Mouse (Mus musculus) limb, embryonic 12.5 days (tissue): ENCODE results near the gene Klf13. TPM values are rescaled to one million over a fixed set of nuclear protein-coding genes. Genes with fewer than 3 reads are reported as not detected.

Experiments
- ATAC-seq: fragments of 200-750 bp; cut with Nextera tagmentation; 2 replicates; pipeline ENCODE4 v1.8.0; 2017; ENCODE audit warnings: low read depth, moderate TSS enrichment; ENCODE audit not compliant: insufficient number of reproducible peaks, insufficient read depth, low FRiP score, low TSS enrichment
- H3K27ac ChIP-seq: fragments of 300-500 bp; sonication (generic); 2 replicates; pipeline ENCODE4 v1.5.1; 2016; ENCODE audit warnings: mild to moderate bottlenecking, moderate library complexity
- H3K27me3 ChIP-seq: fragments of 300-500 bp; sonication (generic); 2 replicates; pipeline ENCODE4 v1.6.1; 2016; ENCODE audit warnings: mild to moderate bottlenecking, moderate library complexity
- H3K36me3 ChIP-seq: fragments of 300-500 bp; sonication (generic); 2 replicates; pipeline ENCODE4 v1.6.1; 2016; ENCODE audit warnings: mild to moderate bottlenecking, moderate library complexity
- H3K4me1 ChIP-seq: fragments of 300-500 bp; sonication (generic); replicated peaks from 2 replicates; pipeline ENCODE4 v1.6.1; 2016
- H3K4me2 ChIP-seq: fragments of 300-500 bp; sonication (generic); 2 replicates; pipeline ENCODE4 v1.6.1; 2016; ENCODE audit warnings: mild to moderate bottlenecking, moderate library complexity
- H3K4me3 ChIP-seq: fragments of 300-500 bp; sonication (generic); replicated peaks from 2 replicates; pipeline ENCODE4 v1.5.1; 2016; ENCODE audit warnings: mild to moderate bottlenecking
- H3K9ac ChIP-seq: fragments of 300-500 bp; sonication (generic); replicated peaks from 2 replicates; pipeline ENCODE4 v1.6.1; 2016; ENCODE audit warnings: mild to moderate bottlenecking, moderate library complexity
- H3K9me3 ChIP-seq: fragments of 300-500 bp; sonication (generic); 2 replicates; pipeline ENCODE4 v1.6.1; 2016; ENCODE audit warnings: mild to moderate bottlenecking, moderate library complexity
- WGBS: fragments of 180-500 bp; shearing (Covaris S2); methylation state at CpG from one replicate; pipeline ENCODE4 v1.1.7; 2016; 5-methylcytosine and 5-hydroxymethylcytosine counted together
- polyA plus RNA-seq: library from polyadenylated mRNA; unstranded; fragments of >200 nt; fragmentation: Nextera tagmentation; extraction: Ambion mirVana; gene quantifications from 2 replicates; pipeline ENCODE4 v1.2.1, GENCODE M21; 2016

The Klf13 gene
- polyA plus RNA-seq, 1 experiment from 2014 or later: 17.0 TPM

GRCm38 (mm10) chr7:63943946-63944345 is 5.2 kb upstream of the Klf13 start:
- WGBS: 74% methylated on average over 2 of the region's 2 CpGs
- H3K9ac ChIP-seq: no peak overlapping the region
- no peaks in the 10 kb centered on the region; the same call in 1 of the 2 replicates for H3K27me3 ChIP-seq
- no peak overlapping the region for H3K4me3 ChIP-seq
- H3K4me2 ChIP-seq: no peak overlapping the region
- no peak for ATAC-seq
- no peaks in the 10 kb centered on the region for H3K36me3 ChIP-seq
- H3K9me3 ChIP-seq: no peaks in the 10 kb centered on the region
- no peak overlapping the region for H3K27ac ChIP-seq
- peaks cover 5% of the 10 kb centered on the region for H3K4me1 ChIP-seq

DNA sequence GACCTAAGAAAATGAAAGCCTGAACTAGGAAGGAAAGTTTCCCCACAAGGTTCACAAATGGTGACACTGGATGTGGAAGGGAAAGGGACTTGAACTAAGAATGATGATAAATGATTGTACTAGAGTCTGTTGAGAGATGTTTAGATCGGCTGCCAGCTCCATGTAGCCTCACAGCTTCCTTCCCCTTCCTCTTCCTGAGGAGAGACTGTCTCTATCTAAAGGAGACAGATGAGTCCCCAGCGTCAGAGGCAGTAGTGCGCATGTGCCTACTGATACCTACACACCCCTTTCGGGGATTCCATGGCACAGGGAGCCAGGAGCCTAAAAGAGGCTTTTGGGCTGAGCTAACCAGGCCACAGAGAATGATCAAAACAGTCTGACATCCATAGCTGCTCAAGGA is 2.8 kb upstream of the Klf13 start:
- Histone ChIP-seq H3K27ac (no peak overlapping the region), H3K9ac (no peak overlapping the region), H3K4me3 (no peak overlapping the region), H3K4me2 (no peak overlapping the region), H3K27me3 (no peaks in the 10 kb centered on the region; the same call in 1 of the 2 replicates), H3K4me1 (peaks cover 5% of the 10 kb centered on the region), H3K36me3 (no peaks in the 10 kb centered on the region), H3K9me3 (no peaks in the 10 kb centered on the region)
- ATAC-seq: no peak
- 87% methylated on average over 4 of the region's 4 CpGs for WGBS

DNA sequence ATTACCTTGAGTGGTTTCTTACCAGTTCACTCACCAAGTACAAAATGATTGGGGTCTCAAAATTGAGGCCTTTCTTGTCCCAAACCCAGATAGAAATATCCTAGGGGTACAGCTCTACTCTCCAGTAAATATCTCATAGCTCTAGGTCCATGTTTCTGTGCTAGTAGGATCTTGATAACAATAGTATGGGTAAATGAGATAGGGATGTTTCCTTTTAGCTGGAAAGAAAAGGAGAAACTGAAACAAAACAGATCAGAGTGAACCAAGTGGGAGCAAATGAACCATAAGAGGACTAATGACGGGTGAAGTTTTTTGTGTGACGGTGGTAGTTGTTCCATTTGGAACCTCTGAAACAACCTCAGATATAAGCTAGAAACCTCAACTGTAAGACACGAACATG is 2.3 kb upstream of the Klf13 start:
- no peak overlapping the region for H3K4me3 ChIP-seq
- ATAC-seq: no peak
- H3K9ac ChIP-seq: no peak overlapping the region
- H3K36me3 ChIP-seq: no peaks in the 10 kb centered on the region
- no peaks in the 10 kb centered on the region for H3K9me3 ChIP-seq
- WGBS: 83% methylated on average over 3 of the region's 3 CpGs
- H3K4me2 ChIP-seq: no peak overlapping the region
- H3K27me3 ChIP-seq: no peaks in the 10 kb centered on the region; the same call in 1 of the 2 replicates
- H3K27ac ChIP-seq: no peak overlapping the region
- peaks cover 8% of the 10 kb centered on the region for H3K4me1 ChIP-seq

DNA sequence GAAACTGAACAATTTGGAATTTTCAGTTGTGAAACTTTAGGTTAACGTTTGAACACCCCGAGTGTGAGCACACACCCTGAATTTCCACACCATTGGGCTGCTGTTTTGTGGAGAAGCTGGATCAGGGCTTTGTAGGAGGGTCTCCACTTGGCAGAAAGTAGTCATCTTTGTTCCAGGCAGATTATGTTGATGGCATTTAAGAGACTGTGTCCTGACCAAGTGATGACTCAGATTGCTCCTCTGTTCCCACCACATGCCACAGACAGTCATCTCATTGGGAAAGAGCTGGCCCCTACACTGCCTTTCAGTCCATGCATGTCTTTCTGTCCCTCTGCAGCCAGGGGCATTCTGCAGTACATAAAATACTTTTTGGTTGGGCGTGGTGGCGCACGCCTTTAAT is 1.6 kb upstream of the Klf13 start:
- Histone ChIP-seq H3K27ac (no peak overlapping the region), H3K36me3 (no peaks in the 10 kb centered on the region), H3K9ac (no peak overlapping the region), H3K9me3 (no peaks in the 10 kb centered on the region), H3K27me3 (no peaks in the 10 kb centered on the region; the same call in 1 of the 2 replicates), H3K4me2 (no peak overlapping the region), H3K4me3 (no peak overlapping the region), H3K4me1 (peaks cover 16% of the 10 kb centered on the region)
- ATAC-seq: no peak
- WGBS: 91% methylated on average over 5 of the region's 5 CpGs

- 1% methylated on average over 39 of the region's 39 CpGs for WGBS
- Histone ChIP-seq H3K4me1 (peaks cover 24% of the 10 kb centered on the region), H3K4me3 (peak overlapping the region; percentile 81), H3K4me2 (peak overlapping the region; percentile 92), H3K36me3 (no peaks in the 10 kb centered on the region), H3K27me3 (no peaks in the 10 kb centered on the region; the same call in 1 of the 2 replicates), H3K9me3 (no peaks in the 10 kb centered on the region), H3K9ac (peak overlapping the region; percentile 79), H3K27ac (peak overlapping the region; percentile 94)
- ATAC-seq: peak; percentile 69
Measured at GRCm38 (mm10) chr7:63939397-63939951, 759 bp upstream of the Klf13 start.

DNA sequence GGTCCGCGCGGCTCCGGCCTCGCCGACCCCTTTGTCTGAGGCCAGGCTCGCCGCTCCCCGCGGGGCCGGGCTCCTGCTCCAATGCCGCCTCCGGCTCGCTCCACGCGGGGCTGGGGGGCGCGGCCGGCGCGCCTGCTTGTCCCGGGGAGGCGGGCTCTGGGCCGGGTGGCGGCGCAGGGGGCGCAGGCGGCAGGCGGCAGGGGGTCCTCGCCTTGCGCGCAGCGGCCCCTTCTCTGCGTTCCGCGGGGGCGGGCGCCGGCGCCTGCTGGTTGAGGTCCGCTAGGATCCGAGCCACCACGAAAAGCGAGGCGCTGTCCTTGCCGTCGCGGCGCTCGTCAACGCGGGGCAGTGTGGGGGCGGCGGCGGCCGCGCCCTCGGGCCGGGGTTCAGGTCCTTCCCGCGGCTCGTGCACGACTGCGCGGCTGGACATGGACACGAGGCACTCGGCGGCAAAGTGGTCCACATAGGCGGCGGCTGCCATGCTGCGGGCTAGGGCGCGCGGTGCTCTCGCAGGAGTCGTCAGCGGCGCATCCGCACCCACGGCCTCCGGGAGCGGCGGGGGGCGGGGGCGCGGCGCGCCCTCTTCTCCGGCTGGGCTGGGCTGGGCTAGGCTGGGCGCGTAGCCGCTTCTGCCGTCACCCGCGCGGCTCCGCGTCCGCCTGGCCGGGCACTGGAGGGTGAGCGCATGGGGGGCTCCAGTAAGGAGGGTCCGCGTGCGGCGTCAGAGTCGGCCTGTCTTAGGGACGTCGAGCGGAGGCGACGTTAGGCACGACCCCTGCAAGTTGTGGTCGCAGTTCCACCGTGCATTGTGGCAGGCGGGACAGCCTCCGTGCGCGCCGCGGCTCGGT is 425 bp downstream of the Klf13 start:
- Histone ChIP-seq H3K4me3 (peak overlapping the region; percentile 81), H3K4me1 (peaks cover 24% of the 10 kb centered on the region), H3K4me2 (peak overlapping the region; percentile 92), H3K9ac (peak overlapping the region; percentile 83), H3K27ac (peak overlapping the region; percentile 91), H3K36me3 (no peaks in the 10 kb centered on the region), H3K9me3 (no peaks in the 10 kb centered on the region), H3K27me3 (no peaks in the 10 kb centered on the region; the same call in 1 of the 2 replicates)
- under 1% methylated on average over 109 of the region's 121 CpGs for WGBS
- no peak; the same call in none of the 2 replicates for ATAC-seq

- peaks cover 24% of the 10 kb centered on the region for H3K4me1 ChIP-seq
Measured at GRCm38 (mm10) chr7:63937236-63938065, 1.3 kb downstream of the Klf13 start.

GRCm38 (mm10) chr7:63936986-63937235 is 1.8 kb downstream of the Klf13 start:
- no peak for ATAC-seq
- H3K27ac ChIP-seq: peak overlapping the region; percentile 91

More at GRCm38 (mm10) chr7:63937236-63938065, 1.3 kb downstream of the Klf13 start:
- Histone ChIP-seq H3K9ac (peak overlapping the region; percentile 83), H3K27me3 (no peaks in the 10 kb centered on the region; the same call in 1 of the 2 replicates), H3K4me3 (peak overlapping the region; percentile 81), H3K4me2 (peak overlapping the region; percentile 92), H3K9me3 (no peaks in the 10 kb centered on the region), H3K36me3 (no peaks in the 10 kb centered on the region), H3K27ac (peak overlapping the region; percentile 91)
- under 1% methylated on average over 88 of the region's 88 CpGs for WGBS
- peak; percentile 4; the same call in 1 of the 2 replicates for ATAC-seq

DNA sequence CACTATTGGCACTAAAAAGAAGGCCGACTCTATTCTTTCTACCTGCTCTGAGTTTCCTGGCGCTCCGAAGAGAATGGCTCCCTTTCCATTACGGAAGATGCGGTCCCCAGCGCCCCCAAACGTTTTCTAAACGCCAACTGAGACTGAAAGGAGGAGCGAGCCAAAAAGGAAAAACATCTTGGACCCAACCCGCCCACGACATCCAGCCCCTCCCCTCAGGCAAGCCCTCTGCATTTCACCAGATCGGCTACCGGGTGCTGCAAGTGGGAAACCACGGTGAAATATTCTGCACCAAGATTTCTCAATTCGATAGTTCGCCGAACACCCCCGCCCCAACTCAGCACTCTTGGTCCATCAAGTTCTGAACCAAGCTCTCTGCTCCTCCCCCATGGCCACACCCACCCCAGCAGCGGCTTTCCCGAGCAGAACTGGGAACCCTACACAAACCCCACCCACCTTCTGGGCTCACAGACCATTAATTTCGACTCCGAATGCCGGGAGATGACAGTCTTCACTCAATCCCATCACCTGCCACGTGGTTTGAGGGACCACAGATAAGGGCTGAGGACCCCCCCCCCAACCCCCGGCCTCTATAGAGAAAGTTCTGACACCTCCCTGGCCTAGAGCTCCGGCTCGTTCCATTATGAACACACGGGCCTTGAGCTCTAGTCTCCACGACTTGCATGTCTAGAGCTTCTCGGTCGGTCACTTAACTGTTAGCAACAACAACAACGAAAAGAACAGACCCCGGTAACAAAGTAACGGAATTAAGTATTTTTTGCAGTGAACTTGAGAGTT is 2.3 kb downstream of the Klf13 start:
- peak overlapping the region; percentile 91 for H3K27ac ChIP-seq
- H3K9me3 ChIP-seq: no peaks in the 10 kb centered on the region
- H3K4me3 ChIP-seq: peak overlapping the region; percentile 81
- peak overlapping the region; percentile 23; the same call in 1 of the 2 replicates for H3K9ac ChIP-seq
- H3K4me2 ChIP-seq: peak overlapping the region; percentile 92
- H3K36me3 ChIP-seq: no peaks in the 10 kb centered on the region
- WGBS: 1% methylated on average over 34 of the region's 34 CpGs
- ATAC-seq: no peak
- H3K27me3 ChIP-seq: no peaks in the 10 kb centered on the region; the same call in 1 of the 2 replicates
- H3K4me1 ChIP-seq: peaks cover 24% of the 10 kb centered on the region

More at GRCm38 (mm10) chr7:63936986-63937235, 1.8 kb downstream of the Klf13 start:
- Histone ChIP-seq H3K9ac (peak overlapping the region; percentile 83), H3K27me3 (no peaks in the 10 kb centered on the region; the same call in 1 of the 2 replicates), H3K4me1 (peaks cover 24% of the 10 kb centered on the region), H3K9me3 (no peaks in the 10 kb centered on the region), H3K4me3 (peak overlapping the region; percentile 81), H3K36me3 (no peaks in the 10 kb centered on the region), H3K4me2 (peak overlapping the region; percentile 92)
- 1% methylated on average over 11 of the region's 11 CpGs for WGBS

DNA sequence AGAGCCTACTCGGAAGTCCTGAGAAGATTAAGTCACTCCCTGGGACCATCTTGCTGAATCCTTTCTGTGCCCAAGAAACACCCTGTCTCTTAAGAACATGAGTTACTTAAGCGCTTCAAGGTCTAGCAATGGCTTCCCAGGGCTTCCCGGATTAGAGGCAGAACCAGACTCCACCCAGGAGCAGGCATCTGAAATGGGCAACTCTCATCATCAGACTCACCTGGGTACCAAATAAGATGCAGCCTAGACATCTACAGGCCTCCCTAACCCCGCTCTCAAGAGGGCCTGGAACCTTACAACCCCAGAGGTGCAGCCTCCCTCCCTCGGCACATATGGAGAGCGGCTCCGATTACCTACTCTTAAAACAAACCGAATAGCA is 2.9 kb downstream of the Klf13 start:
- Histone ChIP-seq H3K27ac (peak overlapping the region; percentile 53; the same call in 1 of the 2 replicates), H3K4me1 (peaks cover 24% of the 10 kb centered on the region), H3K4me3 (peak overlapping the region; percentile 81), H3K9me3 (no peaks in the 10 kb centered on the region), H3K27me3 (no peaks in the 10 kb centered on the region; the same call in 1 of the 2 replicates), H3K9ac (0 out of 2 replicates have a peak overlapping the region, but pooled peaks have one; percentile 23), H3K36me3 (no peaks in the 10 kb centered on the region), H3K4me2 (peak overlapping the region; percentile 92)
- no peak for ATAC-seq
- WGBS: 21% methylated on average over 8 of the region's 8 CpGs
